Mouse (Mus musculus) thymus, adult 18-20 months (tissue): ENCODE measurements around the gene Pparg.

Source experiments
- DNase-seq, 2 experiments: peaks; one replicate each; pipeline ENCODE4 v3.0.0; 2022; ENCODE audit warnings: mixed read lengths in 2 of 2

Pparg gene

DNA sequence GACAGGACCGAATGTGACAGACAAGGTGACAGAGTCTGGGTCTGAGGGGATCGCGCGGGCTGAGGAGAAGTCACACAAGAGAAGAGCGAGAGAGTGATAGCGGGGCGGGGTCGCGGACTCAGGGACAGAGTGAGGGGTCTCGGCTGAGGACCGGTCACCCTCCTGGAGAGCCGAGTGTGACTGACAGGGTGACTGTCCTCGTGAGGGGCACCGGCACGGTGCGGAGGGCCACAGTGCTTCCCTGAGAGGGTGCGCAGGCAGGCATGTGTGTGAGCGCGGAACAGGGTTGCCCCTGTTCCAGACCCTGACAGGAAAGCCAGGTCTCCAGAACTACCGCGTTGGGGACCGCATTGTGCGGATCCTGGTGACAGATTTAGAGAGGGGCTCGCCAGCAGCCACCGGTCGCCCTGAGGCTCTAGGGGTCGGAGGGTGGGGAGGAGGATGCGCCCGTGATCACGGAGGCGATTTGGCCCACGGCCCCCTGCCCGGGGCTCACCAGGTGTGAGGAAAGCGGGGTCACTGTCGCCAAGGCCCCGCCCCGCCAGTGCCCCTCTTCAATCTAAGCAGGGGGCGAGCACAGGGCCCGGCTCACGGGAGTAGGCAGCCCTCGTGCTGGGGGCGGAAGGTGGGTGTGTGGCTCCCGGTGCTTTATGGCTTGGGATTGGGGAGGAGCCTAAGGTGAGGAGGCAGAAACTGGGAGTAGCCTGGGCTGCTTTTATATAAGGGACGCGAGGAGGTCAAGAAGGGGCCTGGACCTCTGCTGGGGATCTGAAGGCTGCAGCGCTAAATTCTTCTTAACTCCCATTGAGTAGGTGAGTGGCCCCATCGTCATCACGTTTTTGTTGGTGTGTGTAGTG, 1.1 kb downstream of the Pparg start:
- peak in 1 of 2 experiments; percentile 4 for DNase-seq

DNA sequence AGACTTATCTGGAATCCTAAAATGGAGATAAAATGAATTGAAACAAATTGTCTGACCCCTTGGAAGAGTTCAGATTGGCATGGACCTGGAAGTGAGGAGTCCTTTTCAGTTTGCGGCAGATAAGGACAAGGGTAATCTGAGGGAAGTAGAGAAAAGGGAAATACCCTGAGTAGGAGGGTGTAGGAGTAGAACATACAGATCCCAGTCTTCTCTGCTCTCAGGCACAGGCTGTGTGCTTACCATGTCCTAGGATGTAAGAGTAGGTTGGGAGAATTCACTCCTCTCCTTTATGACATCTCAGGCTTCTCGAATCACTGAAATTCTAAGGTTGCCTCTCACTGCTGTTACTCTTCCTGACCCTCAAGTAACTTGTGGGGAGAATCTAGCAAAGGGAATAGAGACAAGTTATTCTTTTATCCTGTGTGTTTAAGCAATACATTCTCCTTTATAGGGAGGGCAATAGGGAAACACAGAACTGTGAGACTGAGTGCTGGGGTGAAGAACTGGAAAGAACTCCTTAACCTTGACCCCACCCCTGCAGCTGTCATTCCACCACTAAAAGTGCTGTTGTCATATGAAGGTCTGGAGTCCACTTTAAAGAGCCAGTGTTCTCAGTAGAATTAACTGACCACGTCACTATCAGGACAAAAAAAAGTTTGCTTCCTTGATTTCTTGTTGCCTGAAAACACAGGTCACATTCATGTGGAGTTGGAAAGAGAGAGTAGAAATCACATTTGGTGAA, 6.3 kb downstream of the Pparg start:
- DNase-seq = no peak

DNA sequence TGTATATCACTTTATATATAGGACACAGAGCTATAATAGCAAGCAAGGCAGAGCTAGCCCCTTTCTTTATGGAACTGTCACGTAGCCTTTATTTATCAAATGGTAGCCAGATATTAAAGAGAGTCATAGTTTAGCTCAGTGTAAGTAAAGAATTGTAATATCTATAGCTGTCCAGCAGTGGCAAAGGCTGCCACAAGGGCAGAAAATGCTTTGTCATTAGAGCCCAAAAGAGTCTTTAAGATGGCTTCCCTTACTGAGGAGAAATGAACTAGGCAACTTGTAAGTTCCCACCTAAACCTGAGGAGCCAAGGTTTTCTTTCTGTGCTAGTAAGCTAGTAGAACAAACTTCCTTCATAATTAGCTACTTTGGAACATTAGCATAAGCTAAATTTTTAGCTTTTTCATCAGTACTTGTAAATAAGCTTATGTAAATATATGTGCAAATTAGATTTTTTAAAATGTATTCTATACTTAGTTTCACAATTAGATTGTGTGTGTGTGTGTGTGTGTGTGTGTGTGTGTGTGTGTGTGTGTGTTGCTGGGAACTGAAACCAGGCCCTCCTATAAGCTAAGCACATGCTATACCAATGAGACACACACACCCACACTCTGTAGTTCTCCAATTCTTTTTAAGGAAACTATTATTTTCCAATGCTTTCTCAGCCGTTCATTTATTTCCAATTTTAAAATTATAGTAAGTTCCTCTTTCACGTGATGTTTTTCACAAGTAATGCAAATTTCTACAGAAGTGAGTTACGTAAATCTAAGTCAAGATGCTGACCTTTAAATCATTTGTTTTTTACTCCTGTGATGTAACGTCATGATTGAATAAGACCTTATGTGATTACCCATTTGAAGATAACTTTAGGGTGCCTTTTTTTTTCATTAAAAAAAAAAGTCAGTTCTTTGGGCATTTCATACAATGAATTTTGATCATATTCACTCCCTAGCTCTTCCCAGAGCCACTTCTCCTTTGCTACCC, 14.4 kb downstream of the Pparg start:
- DNase-seq = no peak

DNA sequence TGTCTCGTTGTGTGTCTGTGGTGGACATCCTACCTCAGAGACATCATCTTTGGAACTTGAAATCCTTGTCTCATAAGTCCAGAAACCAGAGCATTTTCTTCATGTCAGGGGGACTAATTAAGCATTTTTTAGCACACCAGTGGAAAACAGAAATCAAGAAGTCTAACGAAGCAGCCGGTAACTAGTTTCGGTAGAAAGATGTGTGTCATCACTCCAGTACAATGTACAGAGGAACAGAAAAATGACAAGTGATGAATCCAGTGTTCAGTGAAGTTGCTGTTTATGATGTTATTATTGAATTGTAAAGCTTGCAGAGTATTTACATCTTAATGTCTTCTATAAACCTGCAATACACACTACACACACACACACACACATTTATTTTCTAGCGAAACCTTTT, 19.8 kb downstream of the Pparg start:
- no peak for DNase-seq

DNA sequence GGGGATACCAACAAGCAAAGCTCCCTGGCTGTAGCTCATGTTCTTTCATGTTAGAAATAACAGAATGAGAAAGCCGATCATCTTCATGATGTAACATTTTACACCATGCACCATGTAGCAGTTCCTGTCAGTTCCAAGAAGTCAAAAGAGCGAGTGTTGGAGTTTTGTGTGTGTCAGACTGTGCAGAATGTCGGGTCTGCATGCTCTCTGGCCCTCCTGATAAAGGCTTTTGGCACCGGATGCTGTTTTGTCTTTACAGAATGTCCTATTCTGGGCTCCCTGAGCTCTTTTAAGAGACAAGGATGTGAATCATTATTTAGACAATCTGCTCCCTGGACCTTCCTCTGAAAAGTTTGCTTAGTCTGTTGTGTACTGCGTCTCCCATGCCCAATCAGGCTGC, 22.0 kb downstream of the Pparg start:
- no peak for DNase-seq

DNA sequence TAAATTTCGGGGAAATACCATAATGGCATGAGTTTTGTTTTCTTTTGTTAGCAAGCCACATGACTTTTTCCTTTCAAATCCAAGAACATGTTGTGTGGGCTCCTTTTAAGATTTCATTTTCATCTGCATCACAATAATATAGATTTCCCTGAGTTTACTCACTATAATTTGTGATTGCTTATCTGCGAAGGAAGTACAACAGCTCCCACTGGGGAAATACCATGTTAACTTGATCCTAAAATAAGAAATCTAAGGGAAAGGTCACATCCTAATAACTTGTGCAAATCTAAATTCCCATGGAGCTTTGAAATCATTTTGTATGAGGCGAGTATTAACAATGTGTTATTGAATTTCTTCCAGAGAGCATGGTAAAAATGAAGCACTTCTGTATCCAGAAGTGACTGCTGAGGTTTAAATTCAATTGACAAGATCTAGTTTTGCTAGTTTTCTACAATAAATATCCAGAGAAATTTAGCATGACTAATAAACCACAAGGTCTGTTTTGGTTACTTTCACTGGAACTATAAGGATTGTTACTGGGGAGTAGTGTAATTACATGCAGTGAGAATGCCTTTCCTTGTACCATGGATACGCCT, 29.3 kb downstream of the Pparg start:
- no peak for DNase-seq

DNA sequence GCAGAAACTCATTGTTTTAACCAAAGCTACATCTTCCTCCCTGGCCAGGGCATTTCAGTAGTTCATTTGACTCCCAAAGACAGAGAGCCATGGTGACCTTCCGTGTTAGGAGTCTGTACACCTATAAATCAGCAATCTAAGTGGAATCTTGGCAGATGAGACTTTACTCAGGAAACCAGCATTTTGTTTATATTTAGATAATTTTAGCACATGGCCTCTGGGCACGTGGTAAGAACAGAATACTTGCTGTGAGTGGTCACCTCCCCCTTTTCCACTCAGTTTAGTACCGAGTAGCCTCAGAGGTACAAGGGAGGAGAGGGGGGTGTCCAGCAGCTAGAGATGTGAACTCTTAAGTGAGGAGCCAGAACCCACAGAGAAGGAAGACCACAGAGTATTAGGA, 36.2 kb downstream of the Pparg start:
- DNase-seq = no peak

DNA sequence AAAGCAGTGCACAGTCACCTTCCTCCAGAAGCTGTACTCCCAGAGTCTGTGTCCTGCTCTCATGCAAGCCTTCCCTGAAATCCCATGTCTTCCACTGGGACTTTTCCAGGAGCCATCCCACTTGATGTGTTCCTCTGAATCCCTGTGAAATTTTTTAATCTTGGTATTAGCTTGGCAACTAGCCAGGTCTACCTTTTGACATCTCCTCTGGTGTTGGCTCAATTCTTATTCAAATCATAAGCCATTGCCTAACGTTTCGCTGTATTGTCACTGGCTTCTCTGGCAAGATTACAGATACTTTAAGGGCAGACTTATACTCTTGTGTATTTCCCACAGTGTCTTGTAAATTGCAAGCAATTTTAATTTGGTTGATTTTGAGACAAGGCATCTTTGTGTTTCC, 43.6 kb downstream of the Pparg start:
- DNase-seq = no peak

DNA sequence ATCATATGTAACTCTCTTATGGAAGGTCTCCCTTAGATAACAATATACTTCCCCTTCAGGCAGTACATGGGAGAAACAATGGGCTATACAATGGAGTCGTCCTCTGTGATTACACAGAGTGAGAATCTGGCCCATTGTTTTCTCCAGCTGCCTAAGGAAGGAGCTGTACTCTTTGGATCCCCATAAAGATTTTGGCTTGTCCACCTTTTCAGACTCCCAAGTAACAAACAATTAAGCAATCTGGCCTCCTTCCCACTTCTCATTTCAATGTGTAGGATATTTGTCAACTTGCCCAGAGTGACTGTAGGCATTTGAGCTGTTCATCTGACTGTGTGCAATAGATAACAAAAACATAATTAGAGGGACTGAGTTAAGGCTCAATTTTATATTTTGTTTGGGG, 50.7 kb downstream of the Pparg start:
- DNase-seq = no peak

DNA sequence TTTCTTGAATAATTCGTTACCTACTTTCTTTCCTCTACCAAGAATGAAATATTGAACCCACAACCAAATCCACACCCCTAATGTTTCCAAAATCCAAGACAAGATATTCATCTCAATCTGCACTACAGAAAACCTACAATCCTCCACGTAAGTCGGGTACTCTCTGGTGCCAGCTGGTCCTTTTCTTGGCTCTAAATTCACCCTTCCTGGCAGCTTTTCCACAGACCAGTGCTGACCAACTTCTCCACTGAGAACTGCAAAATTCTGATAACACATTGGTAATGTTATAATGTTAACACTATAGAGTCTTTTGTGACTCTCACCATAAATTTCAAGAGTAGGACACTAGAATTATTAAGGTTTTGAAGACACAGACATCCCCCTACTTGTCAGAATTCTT, 57.4 kb downstream of the Pparg start:
- no peak for DNase-seq

DNA sequence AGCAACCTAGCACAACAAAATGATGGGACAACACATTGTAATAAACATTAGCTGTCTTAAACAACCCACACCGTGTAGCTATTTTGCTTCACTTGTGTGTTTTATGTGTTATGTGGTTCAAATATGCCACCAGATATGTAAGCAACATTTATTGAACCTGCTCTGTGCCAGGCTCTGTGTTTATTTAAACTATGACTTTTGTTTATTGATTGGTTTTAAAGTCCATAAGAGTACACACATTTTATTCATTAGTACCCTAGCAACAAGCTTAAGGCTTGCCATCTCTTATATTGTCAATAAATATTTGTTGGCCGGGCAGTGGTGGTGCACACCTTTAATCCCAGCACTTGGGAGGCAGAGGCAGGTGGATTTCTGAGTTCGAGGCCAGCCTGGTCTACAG, 58.2 kb downstream of the Pparg start:
- no peak for DNase-seq

DNA sequence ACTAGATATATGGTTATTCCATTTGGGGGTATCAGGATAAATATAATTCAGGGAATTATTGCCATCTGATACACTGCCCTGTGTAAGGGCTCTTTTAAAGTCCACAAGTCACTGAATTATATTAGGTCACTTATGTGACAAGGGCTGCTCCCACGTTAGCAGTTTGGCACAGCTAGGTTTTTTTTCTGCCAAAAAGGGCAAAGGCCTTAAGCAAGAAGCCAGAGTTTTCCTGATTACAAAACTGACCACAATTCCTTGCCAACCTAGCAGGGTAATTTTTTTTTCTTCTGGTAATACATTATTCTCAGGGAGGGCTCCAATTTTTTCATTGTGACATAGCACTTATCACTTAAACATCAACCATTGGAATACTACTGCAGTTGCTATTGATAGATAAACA, 60.2 kb downstream of the Pparg start:
- no peak for DNase-seq

DNA sequence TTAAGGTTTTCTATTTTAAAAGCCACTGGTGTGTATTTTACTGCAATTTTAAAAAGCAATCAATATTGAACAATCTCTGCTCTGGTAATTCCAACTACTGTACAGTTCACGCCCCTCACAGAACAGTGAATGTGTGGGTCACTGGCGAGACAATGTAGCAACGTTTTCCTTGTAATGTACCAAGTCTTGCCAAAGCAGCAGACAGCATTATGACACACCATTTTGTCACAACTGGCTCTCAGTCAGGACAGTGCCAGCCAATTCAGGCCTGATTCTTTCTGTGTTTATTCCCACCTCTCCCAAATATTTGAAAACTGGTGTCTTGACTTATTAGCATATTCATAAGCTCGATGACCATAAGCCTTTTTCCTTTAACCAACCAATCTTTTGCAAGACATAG, 60.9 kb downstream of the Pparg start:
- no peak for DNase-seq

DNA sequence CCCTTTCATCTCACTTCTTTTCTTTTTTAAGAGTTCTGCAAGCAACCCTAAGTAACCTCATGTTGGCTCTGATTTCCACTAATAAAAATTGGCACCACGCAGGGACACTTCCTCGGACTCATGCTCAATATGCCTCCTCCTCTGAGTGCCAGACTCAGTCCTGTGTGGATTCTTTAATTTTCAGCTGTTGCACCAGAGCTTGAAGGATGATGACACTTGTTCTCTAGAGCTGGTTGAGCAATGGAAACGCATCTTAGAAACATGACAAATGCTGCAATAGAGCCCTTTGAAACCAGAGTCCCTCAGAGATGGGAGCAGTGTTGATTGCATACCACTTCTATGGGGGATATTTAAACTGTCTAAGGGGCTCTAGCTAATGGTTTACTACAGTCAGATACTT, 63.7 kb downstream of the Pparg start:
- no peak for DNase-seq

DNA sequence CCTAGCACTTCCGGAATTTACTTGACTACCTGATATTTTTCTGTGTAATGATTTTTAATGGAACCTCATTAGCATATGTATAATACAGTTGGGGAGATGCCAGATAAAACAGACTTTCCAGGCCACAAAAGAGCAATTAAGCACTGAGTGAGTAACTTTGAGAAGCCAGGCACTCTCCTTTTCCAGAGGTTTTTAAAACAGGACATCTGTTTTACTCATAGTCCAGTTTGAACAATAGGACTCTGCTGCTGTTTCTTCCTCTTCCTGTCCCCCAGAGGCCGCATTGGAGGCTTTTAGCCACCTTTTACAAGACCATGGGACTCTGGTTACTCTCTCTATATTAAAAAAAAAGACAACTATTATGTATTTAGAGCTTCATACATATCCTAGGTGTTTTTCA, 72.0 kb downstream of the Pparg start:
- no peak for DNase-seq

DNA sequence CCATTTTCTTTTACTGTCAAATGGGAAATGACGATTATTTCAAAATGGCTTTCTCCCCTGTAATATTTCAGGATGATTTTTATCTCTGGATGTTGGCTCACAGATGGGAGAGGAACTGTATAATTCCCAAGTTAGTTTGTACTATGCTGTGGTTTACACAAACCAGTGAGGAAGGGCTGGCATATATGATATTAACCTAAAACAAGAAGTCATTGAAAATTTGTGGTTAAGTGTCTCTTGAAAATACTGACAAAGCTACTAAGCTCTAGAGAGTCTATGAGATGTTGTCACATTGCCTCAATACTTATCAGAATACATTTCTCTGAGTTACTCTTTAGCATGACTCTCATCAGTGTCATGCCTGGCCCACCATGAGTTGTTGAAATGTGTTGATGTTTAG, 73.3 kb downstream of the Pparg start:
- DNase-seq = no peak

DNA sequence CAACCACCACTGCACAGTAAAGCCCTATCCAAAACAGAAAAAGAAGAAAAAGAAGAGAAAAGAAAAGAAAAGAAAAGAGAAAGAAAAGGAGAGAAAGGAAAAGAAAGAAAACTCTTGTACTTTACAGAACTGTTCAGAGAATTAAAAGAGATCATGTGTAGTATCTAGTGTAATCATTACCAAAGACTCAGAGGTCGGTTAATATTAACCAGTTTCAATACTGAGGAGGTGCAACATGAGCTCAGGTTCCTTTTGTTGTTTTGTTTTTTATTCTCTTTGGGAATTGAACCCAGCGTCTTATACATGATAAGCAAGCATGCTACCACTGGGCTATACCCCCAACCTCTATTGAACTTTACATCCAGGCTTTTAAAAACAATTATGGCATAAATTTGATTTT, 74.1 kb downstream of the Pparg start:
- DNase-seq = no peak

DNA sequence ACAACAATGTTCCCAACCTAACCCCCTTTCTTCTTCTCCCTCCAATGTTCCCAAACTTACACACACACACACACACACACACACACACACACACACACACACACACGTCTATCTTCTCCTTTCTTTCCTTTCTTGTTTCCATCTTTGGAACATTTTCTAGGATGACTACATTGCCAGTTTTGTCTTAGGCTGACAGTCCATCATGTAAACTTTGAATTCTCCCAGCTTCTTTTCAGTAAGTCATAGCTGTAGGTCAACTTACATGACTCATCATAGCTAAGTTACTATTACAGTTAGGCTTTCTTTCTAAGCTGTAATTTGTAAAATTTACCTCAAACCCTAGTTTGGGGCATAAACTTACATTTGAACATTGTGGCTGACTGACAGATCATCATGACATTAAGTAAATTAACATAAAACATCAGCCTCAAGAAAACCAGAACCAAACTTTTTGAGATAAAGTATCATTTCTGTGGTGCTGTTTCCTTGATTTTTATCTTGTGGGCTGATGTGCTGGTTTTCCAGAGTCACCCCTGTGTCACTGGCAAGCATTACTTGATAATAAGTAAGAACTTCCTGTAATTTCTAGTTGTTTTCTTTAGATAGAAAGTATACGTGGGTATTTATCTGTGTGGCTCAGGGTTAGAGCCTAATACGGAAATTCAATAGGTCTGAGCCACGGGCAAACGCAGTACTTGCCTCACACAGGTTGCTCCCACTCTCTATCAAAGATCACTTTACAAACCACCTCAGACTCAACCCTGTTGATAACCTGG, 79.7 kb downstream of the Pparg start:
- DNase-seq = no peak

DNA sequence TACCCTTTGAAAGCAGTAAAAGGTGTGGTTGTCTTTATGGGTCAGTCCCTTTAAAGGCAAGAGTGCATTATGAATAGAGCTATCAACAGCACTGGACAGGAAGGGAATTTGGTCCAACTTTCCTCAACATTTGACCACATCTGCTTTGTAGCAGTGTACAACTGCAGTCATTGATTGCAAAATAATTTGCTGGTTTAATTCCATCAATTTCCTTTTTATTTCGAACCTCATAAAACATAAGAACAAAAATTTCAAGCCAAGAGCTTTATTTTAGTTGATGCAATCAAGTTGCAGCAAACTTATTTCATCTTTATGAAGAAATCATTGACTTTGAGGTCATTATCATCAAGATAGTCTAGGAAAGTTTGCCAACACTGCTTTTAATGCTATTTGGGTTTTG, 91.8 kb downstream of the Pparg start:
- no peak for DNase-seq

DNA sequence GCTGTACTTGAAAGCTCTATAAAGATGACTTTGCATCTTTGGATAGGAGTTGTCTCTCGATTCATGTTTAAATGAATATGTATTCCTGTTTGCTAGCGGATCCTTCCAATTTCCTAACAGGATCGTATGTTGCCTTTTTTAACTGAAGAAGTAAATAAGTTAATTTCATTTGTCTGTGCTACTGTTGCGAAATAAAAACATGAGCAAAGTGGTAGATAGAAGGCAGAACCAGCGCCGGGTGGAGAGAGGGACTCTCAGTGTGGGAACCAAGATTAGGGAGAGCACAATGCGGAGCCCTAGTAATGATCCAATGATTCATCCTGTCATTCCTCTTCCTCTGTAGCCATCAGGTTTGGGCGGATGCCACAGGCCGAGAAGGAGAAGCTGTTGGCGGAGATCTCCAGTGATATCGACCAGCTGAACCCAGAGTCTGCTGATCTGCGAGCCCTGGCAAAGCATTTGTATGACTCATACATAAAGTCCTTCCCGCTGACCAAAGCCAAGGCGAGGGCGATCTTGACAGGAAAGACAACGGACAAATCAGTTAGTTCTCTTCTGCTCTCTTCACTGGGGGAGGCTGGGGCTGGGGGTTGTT, 102.1 kb downstream of the Pparg start:
- no peak for DNase-seq

DNA sequence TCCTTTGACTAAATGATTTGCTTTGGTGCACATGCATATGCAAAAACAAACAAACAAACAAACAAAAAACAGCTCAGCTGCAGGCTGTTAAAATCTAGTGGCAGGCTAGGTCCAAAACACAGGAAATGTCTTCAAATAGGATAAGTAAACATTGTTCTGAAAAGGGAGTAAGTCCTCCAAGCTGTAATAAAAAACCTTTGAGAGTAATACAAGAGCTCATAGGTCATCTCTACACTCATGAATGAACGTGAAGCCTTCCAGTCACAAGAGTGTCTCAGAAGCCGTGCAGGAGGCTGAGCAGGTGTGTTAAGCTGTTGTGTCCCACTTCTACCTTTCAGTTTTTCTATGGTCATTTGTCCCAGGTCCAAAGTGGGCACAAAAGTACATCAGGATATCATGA, 102.6 kb downstream of the Pparg start:
- no peak for DNase-seq

DNA sequence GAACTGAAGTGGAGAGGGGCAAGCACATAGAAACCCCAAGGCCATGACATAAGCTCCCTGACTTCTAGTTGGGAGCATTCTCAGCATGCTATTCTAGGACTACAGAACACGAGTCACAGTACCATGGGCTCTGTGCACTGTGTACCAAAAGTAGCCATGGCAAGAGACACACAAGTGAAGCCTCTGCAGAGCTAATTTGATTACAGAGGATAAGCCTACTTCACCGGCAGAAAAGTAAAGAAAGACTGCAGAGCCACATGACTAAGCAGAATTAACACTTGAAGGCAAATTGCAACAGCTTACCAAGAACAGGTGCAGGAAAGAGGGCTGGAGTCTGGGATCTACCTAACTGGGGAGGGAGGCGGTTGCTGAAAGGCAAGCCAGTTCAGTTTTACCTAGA, 103.9 kb downstream of the Pparg start:
- DNase-seq = no peak
